Mouse (Mus musculus): ENCODE measurements at regions not wholly inside any gene's neighbourhood (a gene's known extent, or its start where the extent isn't known, plus 50 kb on each side); places are given as distances from the start of the nearest gene placed in this dataset.
A peak's percentile ranks its signal among the peaks of the same experiment; 100 is the strongest.

DNA sequence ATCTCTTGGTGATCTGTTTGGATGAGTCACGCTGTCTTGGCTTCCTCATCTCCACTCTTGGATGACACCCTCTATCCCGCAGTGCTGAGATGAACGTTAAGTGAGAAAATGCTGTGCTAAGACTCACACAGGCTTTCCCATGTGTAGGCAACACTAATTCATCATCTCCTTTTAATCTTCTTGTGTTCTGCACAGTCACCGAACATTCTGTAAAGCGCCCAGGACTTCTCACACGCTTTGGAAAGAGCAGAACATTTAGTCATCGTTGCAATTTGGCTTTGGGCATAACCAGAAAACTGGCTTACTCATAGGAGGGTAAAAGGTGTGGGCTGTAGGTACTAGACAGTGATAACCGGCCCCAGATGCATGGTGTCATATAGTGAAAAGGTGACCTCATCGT, 94.9 kb downstream of the Plppr4 start:
- no peaks in the 10 kb centered on the region for H3K4me1 ChIP-seq (replicated peaks; ENCODE audit: control insufficient read depth, insufficient read depth, low read length)
- no peak overlapping the region for H3K4me2 ChIP-seq (replicated peaks)
- DNase-seq (ENCODE audit: low spot score), result no peak
- no peak for ATAC-seq (ENCODE audit: low FRiP score)
- H3K27ac ChIP-seq, result no peak overlapping the region
- 92% methylated on average over 9 of the region's 9 CpGs for WGBS
- H3K9ac ChIP-seq, result no peak overlapping the region
- no peaks in the 10 kb centered on the region for H3K27me3 ChIP-seq (ENCODE audit: control insufficient read depth, insufficient read depth, low read length)
- H3K36me3 ChIP-seq (replicated peaks; ENCODE audit: control insufficient read depth, insufficient read depth), result no peaks in the 10 kb centered on the region
- no peak overlapping the region for H3K4me3 ChIP-seq (replicated peaks; ENCODE audit: low read length)
- H3K9me3 ChIP-seq (ENCODE audit: control insufficient read depth, low read length), result no peaks in the 10 kb centered on the region

DNA sequence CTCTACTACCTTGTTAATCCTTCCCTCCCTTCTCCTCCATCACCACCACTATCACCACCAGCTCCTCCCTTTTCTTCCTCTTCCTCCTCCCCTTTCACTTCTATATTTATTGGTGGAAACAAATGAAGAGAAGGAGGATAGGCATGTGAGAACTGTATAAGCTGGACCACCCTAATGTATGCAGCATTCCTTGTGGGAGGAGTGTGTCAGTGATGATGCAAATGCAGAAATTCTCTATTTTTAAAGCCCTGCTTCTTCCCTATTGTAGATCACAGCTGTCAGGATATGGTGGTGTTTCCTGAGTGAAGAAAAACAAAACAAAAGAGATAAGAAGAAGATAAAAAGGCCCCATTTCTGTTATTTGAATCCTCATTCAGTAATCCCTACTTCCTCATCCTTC, 112.8 kb downstream of the Plppr4 start:
- no peak overlapping the region for H3K27ac ChIP-seq
- no peak for ATAC-seq (ENCODE audit: low FRiP score)
- H3K36me3 ChIP-seq (replicated peaks; ENCODE audit: control insufficient read depth, insufficient read depth), result no peaks in the 10 kb centered on the region
- no peaks in the 10 kb centered on the region for H3K27me3 ChIP-seq (ENCODE audit: control insufficient read depth, insufficient read depth, low read length)
- no peak overlapping the region for H3K4me2 ChIP-seq (replicated peaks)
- no peaks in the 10 kb centered on the region for H3K4me1 ChIP-seq (replicated peaks; ENCODE audit: control insufficient read depth, insufficient read depth, low read length)
- no peaks in the 10 kb centered on the region for H3K9me3 ChIP-seq (ENCODE audit: control insufficient read depth, low read length)
- H3K9ac ChIP-seq, result no peak overlapping the region
- no peak overlapping the region for H3K4me3 ChIP-seq (replicated peaks; ENCODE audit: low read length)
- no peak for DNase-seq (ENCODE audit: low spot score)

DNA sequence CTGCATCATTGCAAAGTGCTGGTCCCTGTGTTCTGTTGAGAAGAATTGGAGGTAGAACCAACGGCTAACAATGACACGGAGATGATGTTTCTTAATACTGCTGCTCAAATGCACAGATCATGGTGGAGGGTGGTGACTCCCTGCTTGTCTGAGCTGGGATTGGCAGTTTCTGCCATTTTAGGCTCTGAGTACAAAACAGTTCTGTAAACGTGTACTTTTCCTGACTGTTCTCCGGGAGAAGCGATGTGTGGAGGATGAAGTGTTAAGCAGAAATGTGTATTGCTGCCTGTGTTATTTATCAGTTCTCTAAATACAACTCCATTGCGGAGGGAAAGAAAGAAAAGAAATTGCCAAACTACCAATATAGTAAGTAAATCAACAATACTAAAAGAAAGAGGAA, 118.9 kb downstream of the Plppr4 start:
- peaks cover 6% of the 10 kb centered on the region; the same call in 1 of the 2 replicates for H3K9me3 ChIP-seq (ENCODE audit: control insufficient read depth, low read length)
- H3K36me3 ChIP-seq (replicated peaks; ENCODE audit: control insufficient read depth, insufficient read depth), result no peaks in the 10 kb centered on the region
- no peak overlapping the region for H3K27ac ChIP-seq
- no peaks in the 10 kb centered on the region for H3K4me1 ChIP-seq (replicated peaks; ENCODE audit: control insufficient read depth, insufficient read depth, low read length)
- no peaks in the 10 kb centered on the region for H3K27me3 ChIP-seq (ENCODE audit: control insufficient read depth, insufficient read depth, low read length)
- DNase-seq (ENCODE audit: low spot score) (no peak), ATAC-seq (ENCODE audit: low FRiP score) (no peak)
- H3K9ac ChIP-seq, result no peak overlapping the region
- no peak overlapping the region for H3K4me2 ChIP-seq (replicated peaks)
- WGBS, result 93% methylated on average over 6 of the region's 6 CpGs
- no peak overlapping the region for H3K4me3 ChIP-seq (replicated peaks; ENCODE audit: low read length)

DNA sequence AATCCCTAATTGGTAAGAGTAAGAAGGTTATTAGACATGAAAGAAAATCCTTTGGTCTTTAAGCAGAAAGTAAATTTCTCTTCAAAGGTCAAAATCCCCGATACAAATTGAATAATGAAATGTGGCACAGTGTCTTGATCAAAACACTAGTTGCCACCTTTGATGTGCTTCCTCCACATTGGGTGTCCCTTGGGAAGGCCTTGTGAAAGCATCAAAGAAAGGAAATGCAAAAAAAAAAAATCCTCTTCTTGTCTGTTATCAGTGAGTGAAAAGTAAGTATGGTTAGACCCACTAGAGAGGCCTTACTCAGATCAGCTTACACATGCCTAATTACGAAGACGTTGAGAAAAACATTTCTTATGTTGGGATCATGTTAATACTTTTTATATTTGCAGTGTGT, 134.1 kb downstream of the Plppr4 start:
- WGBS, result 89% methylated on average over 3 of the region's 3 CpGs

DNA sequence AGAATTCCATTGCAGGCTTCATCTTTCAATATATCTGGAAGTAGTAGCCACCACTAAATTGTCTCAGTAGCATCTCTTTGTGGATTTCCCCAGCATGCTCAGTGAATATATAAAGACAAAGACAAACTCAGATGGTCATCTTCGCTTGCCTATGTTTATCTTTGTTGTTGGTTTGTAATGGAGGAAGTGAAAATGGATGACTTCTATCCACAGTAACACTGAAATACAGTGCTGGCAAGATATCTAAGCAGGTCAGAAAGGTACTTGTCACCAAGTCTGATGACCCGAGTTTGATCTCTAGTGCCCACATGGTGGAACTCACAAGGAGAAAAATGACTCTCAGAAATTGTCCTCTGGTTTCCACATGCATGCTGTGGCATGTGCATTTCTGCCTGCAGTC, 135.6 kb downstream of the Plppr4 start:
- H3K9ac ChIP-seq, result no peak overlapping the region
- H3K9me3 ChIP-seq (ENCODE audit: control insufficient read depth, low read length), result no peaks in the 10 kb centered on the region
- 87% methylated on average over 2 of the region's 2 CpGs for WGBS
- H3K4me2 ChIP-seq (replicated peaks), result no peak overlapping the region
- H3K4me1 ChIP-seq (replicated peaks; ENCODE audit: control insufficient read depth, insufficient read depth, low read length), result no peaks in the 10 kb centered on the region
- H3K27ac ChIP-seq, result no peak overlapping the region
- no peak for DNase-seq (ENCODE audit: low spot score)
- no peak for ATAC-seq (ENCODE audit: low FRiP score)
- no peaks in the 10 kb centered on the region for H3K36me3 ChIP-seq (replicated peaks; ENCODE audit: control insufficient read depth, insufficient read depth)
- H3K27me3 ChIP-seq (ENCODE audit: control insufficient read depth, insufficient read depth, low read length), result no peaks in the 10 kb centered on the region
- no peak overlapping the region for H3K4me3 ChIP-seq (replicated peaks; ENCODE audit: low read length)

More for the DNA sequence above, 134.1 kb downstream of the Plppr4 start:
- no peaks in the 10 kb centered on the region for H3K4me1 ChIP-seq (replicated peaks; ENCODE audit: control insufficient read depth, insufficient read depth, low read length)
- DNase-seq (ENCODE audit: low spot score), result no peak
- H3K9ac ChIP-seq, result no peak overlapping the region
- H3K4me2 ChIP-seq (replicated peaks), result no peak overlapping the region
- no peak overlapping the region for H3K27ac ChIP-seq
- H3K9me3 ChIP-seq (ENCODE audit: control insufficient read depth, low read length), result no peaks in the 10 kb centered on the region
- H3K27me3 ChIP-seq (ENCODE audit: control insufficient read depth, insufficient read depth, low read length), result no peaks in the 10 kb centered on the region
- no peak overlapping the region for H3K4me3 ChIP-seq (replicated peaks; ENCODE audit: low read length)
- no peaks in the 10 kb centered on the region for H3K36me3 ChIP-seq (replicated peaks; ENCODE audit: control insufficient read depth, insufficient read depth)
- ATAC-seq (ENCODE audit: low FRiP score), result no peak

DNA sequence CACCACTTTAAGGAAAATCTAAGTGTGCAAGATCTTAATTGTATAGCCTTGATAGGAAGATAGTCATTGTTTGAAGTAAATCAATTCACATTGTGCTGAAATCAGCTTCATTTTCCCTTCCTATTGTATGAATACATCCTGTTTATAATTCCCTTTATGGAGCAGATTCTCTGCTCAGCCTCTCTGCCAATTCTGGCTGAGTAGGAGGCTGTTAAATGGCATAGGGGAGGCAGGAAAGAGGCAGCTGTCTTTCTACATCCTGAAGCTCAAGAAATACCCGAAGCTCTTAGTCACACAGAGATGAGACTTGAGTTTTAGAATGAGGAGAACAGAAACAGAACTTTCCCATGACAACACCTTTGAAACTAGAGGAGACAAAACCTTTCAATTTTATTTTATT, 142.7 kb downstream of the Plppr4 start:
- no peak overlapping the region for H3K9ac ChIP-seq
- no peak overlapping the region for H3K27ac ChIP-seq
- no peak for DNase-seq (ENCODE audit: low spot score)
- no peaks in the 10 kb centered on the region for H3K27me3 ChIP-seq (ENCODE audit: control insufficient read depth, insufficient read depth, low read length)
- H3K4me1 ChIP-seq (replicated peaks; ENCODE audit: control insufficient read depth, insufficient read depth, low read length), result no peaks in the 10 kb centered on the region
- no peak overlapping the region for H3K4me3 ChIP-seq (replicated peaks; ENCODE audit: low read length)
- H3K4me2 ChIP-seq (replicated peaks), result no peak overlapping the region
- no peaks in the 10 kb centered on the region for H3K9me3 ChIP-seq (ENCODE audit: control insufficient read depth, low read length)
- H3K36me3 ChIP-seq (replicated peaks; ENCODE audit: control insufficient read depth, insufficient read depth), result no peaks in the 10 kb centered on the region
- no peak for ATAC-seq (ENCODE audit: low FRiP score)
- WGBS, result 63% methylated on average over 1 of the region's 1 CpGs

DNA sequence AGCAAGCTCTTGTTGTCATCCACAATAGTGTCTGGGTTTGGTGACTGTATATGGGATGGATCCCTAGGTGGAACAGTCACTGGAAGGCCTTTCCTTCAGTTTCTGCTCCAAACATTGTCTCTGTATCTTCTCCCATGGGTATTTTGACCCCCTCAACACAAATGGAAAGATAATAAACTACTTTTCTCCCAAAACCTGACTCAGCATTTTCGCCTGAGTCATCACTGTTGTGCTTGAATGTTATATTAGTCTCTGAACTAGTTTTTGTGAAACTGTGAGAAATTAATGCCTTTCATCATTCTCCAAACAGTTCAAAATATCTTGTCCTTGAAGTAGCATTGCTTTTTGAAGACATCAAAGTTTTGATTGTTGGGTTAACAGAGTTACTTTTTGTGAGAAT, 168.8 kb downstream of the Plppr4 start:
- ATAC-seq (ENCODE audit: low FRiP score) (no peak), DNase-seq (ENCODE audit: low spot score) (no peak)
- Histone ChIP-seq H3K9me3 (ENCODE audit: control insufficient read depth, low read length) (no peaks in the 10 kb centered on the region), H3K27me3 (ENCODE audit: control insufficient read depth, insufficient read depth, low read length) (no peaks in the 10 kb centered on the region), H3K36me3 (replicated peaks; ENCODE audit: control insufficient read depth, insufficient read depth) (no peaks in the 10 kb centered on the region), H3K4me3 (replicated peaks; ENCODE audit: low read length) (no peak overlapping the region), H3K4me2 (replicated peaks) (no peak overlapping the region), H3K27ac (no peak overlapping the region), H3K4me1 (replicated peaks; ENCODE audit: control insufficient read depth, insufficient read depth, low read length) (no peaks in the 10 kb centered on the region), H3K9ac (no peak overlapping the region)
- WGBS, result 89% methylated on average over 1 of the region's 1 CpGs

DNA sequence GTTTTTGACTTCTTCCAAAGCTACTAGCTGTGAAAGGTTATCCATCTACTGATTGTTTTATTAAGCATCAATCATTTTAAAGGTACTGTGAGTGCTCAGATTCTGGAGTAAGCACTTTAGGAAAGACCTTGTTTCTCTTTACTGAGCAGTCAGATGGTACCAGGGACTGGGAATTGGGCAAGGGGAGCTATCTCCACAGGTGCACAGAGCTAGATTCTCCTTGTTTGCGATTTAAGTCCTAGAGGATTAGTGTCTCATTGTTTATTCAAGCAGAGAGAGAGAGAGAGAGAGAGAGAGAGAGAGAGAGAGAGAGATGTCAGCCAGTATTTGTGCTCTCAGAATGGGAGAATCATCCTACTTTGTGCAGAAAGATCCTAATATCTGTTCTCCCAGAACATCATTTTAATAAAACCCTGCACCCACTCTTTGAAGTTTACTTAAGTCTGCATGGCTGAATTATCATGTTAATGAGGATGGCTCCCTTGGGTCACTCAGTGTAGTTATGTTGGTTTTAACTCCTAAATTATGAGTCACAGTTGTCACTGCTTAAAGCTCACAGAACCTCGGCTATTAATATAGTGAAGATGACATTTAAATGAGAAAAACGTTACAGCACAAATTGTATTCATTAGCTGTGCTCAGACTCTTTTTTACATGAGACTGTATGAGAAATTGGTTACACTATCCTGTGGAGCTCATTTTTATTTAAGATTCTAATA, 171.7 kb downstream of the Plppr4 start:
- H3K9me3 ChIP-seq (ENCODE audit: control insufficient read depth, low read length), result no peaks in the 10 kb centered on the region
- peak; percentile 34; the same call in 1 of the 2 replicates for ATAC-seq (ENCODE audit: low FRiP score)
- no peaks in the 10 kb centered on the region for H3K27me3 ChIP-seq (ENCODE audit: control insufficient read depth, insufficient read depth, low read length)
- WGBS, result 31% methylated on average over 3 of the region's 3 CpGs
- no peaks in the 10 kb centered on the region for H3K4me1 ChIP-seq (replicated peaks; ENCODE audit: control insufficient read depth, insufficient read depth, low read length)
- no peak overlapping the region for H3K4me2 ChIP-seq (replicated peaks)
- H3K36me3 ChIP-seq (replicated peaks; ENCODE audit: control insufficient read depth, insufficient read depth), result no peaks in the 10 kb centered on the region
- peak; percentile 36 for DNase-seq (ENCODE audit: low spot score)
- no peak overlapping the region for H3K27ac ChIP-seq
- H3K4me3 ChIP-seq (replicated peaks; ENCODE audit: low read length), result no peak overlapping the region
- no peak overlapping the region for H3K9ac ChIP-seq

DNA sequence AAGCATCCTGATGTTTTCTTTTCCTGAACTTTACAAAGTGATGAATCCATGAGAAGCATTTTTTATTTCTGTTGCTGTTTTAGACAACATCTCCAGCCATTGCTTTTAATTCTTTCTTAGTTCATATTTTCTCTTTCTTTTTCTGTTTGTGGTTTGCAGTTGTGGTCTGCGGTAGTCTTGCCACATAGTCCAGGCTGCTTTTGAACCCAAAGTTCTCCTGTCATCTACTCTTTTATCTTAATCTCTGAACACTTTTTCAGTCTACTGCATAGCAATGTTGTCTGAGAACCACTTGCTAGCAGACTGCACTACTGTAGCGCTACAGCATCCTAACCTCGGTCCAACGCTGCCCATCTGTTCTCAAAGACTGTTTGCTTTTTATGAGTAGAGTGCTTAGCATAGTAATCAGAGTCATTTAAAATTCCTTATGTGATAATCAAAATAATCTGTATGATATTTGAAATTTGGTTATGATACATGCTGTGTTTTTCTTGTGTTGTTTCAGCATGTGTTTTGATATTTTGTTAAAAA, 177.0 kb downstream of the Plppr4 start:
- Histone ChIP-seq H3K4me2 (replicated peaks) (no peak overlapping the region), H3K4me3 (replicated peaks; ENCODE audit: low read length) (no peak overlapping the region), H3K9ac (no peak overlapping the region), H3K27ac (no peak overlapping the region), H3K9me3 (ENCODE audit: control insufficient read depth, low read length) (no peaks in the 10 kb centered on the region), H3K4me1 (replicated peaks; ENCODE audit: control insufficient read depth, insufficient read depth, low read length) (no peaks in the 10 kb centered on the region), H3K27me3 (ENCODE audit: control insufficient read depth, insufficient read depth, low read length) (no peaks in the 10 kb centered on the region), H3K36me3 (replicated peaks; ENCODE audit: control insufficient read depth, insufficient read depth) (no peaks in the 10 kb centered on the region)
- ATAC-seq (ENCODE audit: low FRiP score) (no peak), DNase-seq (ENCODE audit: low spot score) (no peak)
- 91% methylated on average over 4 of the region's 4 CpGs for WGBS

DNA sequence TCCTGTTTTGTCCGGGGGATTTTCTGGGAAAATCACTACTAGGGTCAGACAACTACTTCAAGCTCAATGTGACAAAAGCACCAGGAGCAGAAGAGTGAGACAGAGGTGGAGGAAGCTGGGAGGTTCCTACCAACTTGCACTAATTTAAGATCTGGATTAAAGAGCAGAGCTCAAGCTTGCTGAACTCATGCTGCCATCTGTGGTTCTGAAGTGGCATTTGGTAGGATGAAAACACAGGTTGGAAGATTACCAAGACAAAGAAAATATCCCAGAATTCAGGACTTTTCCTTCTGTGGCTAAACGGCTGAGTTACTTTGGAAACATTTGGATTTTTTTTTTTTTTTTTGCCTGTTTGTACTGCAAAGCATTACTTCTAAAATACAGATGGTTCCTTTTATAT, 190.9 kb downstream of the Plppr4 start:
- no peak for DNase-seq (ENCODE audit: low spot score)
- no peak overlapping the region for H3K27ac ChIP-seq
- no peaks in the 10 kb centered on the region for H3K4me1 ChIP-seq (replicated peaks; ENCODE audit: control insufficient read depth, insufficient read depth, low read length)
- no peaks in the 10 kb centered on the region for H3K27me3 ChIP-seq (ENCODE audit: control insufficient read depth, insufficient read depth, low read length)
- H3K36me3 ChIP-seq (replicated peaks; ENCODE audit: control insufficient read depth, insufficient read depth), result no peaks in the 10 kb centered on the region
- no peak overlapping the region for H3K4me3 ChIP-seq (replicated peaks; ENCODE audit: low read length)
- WGBS, result 93% methylated on average over 2 of the region's 2 CpGs
- no peak overlapping the region for H3K4me2 ChIP-seq (replicated peaks)
- H3K9me3 ChIP-seq (ENCODE audit: control insufficient read depth, low read length), result no peaks in the 10 kb centered on the region
- H3K9ac ChIP-seq, result no peak overlapping the region
- ATAC-seq (ENCODE audit: low FRiP score), result no peak
